Mouse (Mus musculus) kidney, embryonic 15.5 days (tissue): ENCODE data around the gene Slc4a8. TPM values are rescaled to one million over a fixed set of nuclear protein-coding genes. Genes with fewer than 3 reads are reported as not detected.
A peak's percentile ranks its signal among the peaks of the same experiment; 100 is the strongest.
"Not testable (repeated sequence)": the region's sequence is repeated elsewhere in the genome, so short reads cannot be mapped to it uniquely, and the experiment has no call there.

ENCODE experiments used
- ATAC-seq: fragments of 200-750 bp; cut with Nextera tagmentation; replicated peaks from 2 replicates; pipeline ENCODE4 v1.8.0; 2017; ENCODE audit warnings: moderate TSS enrichment; ENCODE audit not compliant: low FRiP score
- H3K27ac ChIP-seq: fragments of 300-500 bp; sonication (generic); 2 replicates; pipeline ENCODE4 v1.5.1; 2015; ENCODE audit warnings: mild to moderate bottlenecking, inconsistent platforms
- H3K27me3 ChIP-seq: fragments of 300-500 bp; sonication (generic); 2 replicates; pipeline ENCODE4 v1.6.1; 2015; ENCODE audit warnings: inconsistent platforms
- H3K36me3 ChIP-seq: fragments of 300-500 bp; sonication (generic); 2 replicates; pipeline ENCODE4 v1.6.1; 2015; ENCODE audit warnings: inconsistent platforms
- H3K4me1 ChIP-seq: fragments of 300-500 bp; sonication (generic); 2 replicates; pipeline ENCODE4 v1.6.1; 2015; ENCODE audit warnings: inconsistent platforms
- H3K4me2 ChIP-seq: fragments of 300-500 bp; sonication (generic); 2 replicates; pipeline ENCODE4 v1.6.1; 2015; ENCODE audit warnings: moderate library complexity, mild to moderate bottlenecking, inconsistent platforms
- H3K4me3 ChIP-seq: fragments of 300-500 bp; sonication (generic); replicated peaks from 2 replicates; pipeline ENCODE4 v1.5.1; 2015; ENCODE audit warnings: mild to moderate bottlenecking, inconsistent platforms
- H3K9ac ChIP-seq: fragments of 300-500 bp; sonication (generic); 2 replicates; pipeline ENCODE4 v1.6.1; 2015; ENCODE audit warnings: mild to moderate bottlenecking, inconsistent platforms
- H3K9me3 ChIP-seq: fragments of 300-500 bp; sonication (generic); replicated peaks from 2 replicates; pipeline ENCODE4 v1.6.1; 2016; ENCODE audit warnings: inconsistent platforms
- WGBS: fragments of 180-500 bp; shearing (Covaris S2); methylation state at CpG from one replicate; pipeline ENCODE4 v1.1.7; 2015; ENCODE audit warnings: mixed read lengths; 5-methylcytosine and 5-hydroxymethylcytosine counted together
- polyA plus RNA-seq: library from polyadenylated mRNA; unstranded; fragments of >200 nt; fragmentation: Nextera tagmentation; extraction: Ambion mirVana; gene quantifications from 2 replicates; pipeline ENCODE4 v1.2.1, GENCODE M21; 2015

The Slc4a8 gene
- polyA plus RNA-seq, 1 experiment from 2014 or later: 9.9 TPM

GRCm38 (mm10) chr15:100761036-100761418 lies 520 bp upstream of the Slc4a8 start:
- H3K4me1 ChIP-seq: peaks cover 32% of the 10 kb centered on the region
- 0 out of 2 replicates have a peak, but pooled peaks cover 13% of the 10 kb centered on the region for H3K27me3 ChIP-seq
- H3K9ac ChIP-seq: no peak overlapping the region
- H3K27ac ChIP-seq: peak overlapping the region; percentile 89
- H3K9me3 ChIP-seq: no peaks in the 10 kb centered on the region
- H3K4me2 ChIP-seq: peak overlapping the region; percentile 86
- WGBS: 12% methylated on average over 9 of the region's 9 CpGs
- peak overlapping the region; percentile 63 for H3K4me3 ChIP-seq
- 0 out of 2 replicates have a peak, but pooled peaks have one; percentile 5 for ATAC-seq
- H3K36me3 ChIP-seq: no peaks in the 10 kb centered on the region

GRCm38 (mm10) chr15:100762649-100763048 lies 1.1 kb downstream of the Slc4a8 start:
- Histone ChIP-seq H3K27me3 (0 out of 2 replicates have a peak, but pooled peaks cover 10% of the 10 kb centered on the region), H3K4me2 (peak overlapping the region; percentile 86), H3K9me3 (no peaks in the 10 kb centered on the region), H3K4me1 (peaks cover 26% of the 10 kb centered on the region), H3K36me3 (no peaks in the 10 kb centered on the region), H3K27ac (peak overlapping the region; percentile 89), H3K4me3 (peak overlapping the region; percentile 63), H3K9ac (0 out of 2 replicates have a peak overlapping the region, but pooled peaks have one; percentile 46)
- ATAC-seq: no peak
- 26% methylated on average over 8 of the region's 8 CpGs for WGBS

- Histone ChIP-seq H3K36me3 (no peaks in the 10 kb centered on the region), H3K9me3 (no peaks in the 10 kb centered on the region), H3K4me2 (no peak overlapping the region), H3K4me1 (peaks cover 25% of the 10 kb centered on the region), H3K4me3 (no peak overlapping the region), H3K27ac (no peak overlapping the region), H3K27me3 (0 out of 2 replicates have a peak, but pooled peaks cover 10% of the 10 kb centered on the region), H3K9ac (no peak overlapping the region)
- WGBS: 83% methylated on average over 16 of the region's 16 CpGs
- ATAC-seq: no peak
These were observed 2.8 kb downstream of the Slc4a8 start for GRCm38 (mm10) chr15:100764163-100764951.

- Histone ChIP-seq H3K27me3 (0 out of 2 replicates have a peak, but pooled peaks cover 10% of the 10 kb centered on the region), H3K27ac (no peak overlapping the region), H3K4me3 (no peak overlapping the region), H3K4me2 (no peak overlapping the region), H3K4me1 (peaks cover 14% of the 10 kb centered on the region), H3K36me3 (no peaks in the 10 kb centered on the region), H3K9me3 (no peaks in the 10 kb centered on the region), H3K9ac (no peak overlapping the region)
- ATAC-seq: no peak
- 70% methylated on average over 9 of the region's 9 CpGs for WGBS
These were observed 5.3 kb downstream of the Slc4a8 start for GRCm38 (mm10) chr15:100766826-100767225.

GRCm38 (mm10) chr15:100767851-100768250 lies 6.3 kb downstream of the Slc4a8 start:
- H3K4me2 ChIP-seq: no peak overlapping the region
- 87% methylated on average over 13 of the region's 13 CpGs for WGBS
- H3K9ac ChIP-seq: no peak overlapping the region
- no peak overlapping the region for H3K27ac ChIP-seq
- no peak overlapping the region for H3K4me3 ChIP-seq
- 0 out of 2 replicates have a peak, but pooled peaks cover 5% of the 10 kb centered on the region for H3K27me3 ChIP-seq
- no peaks in the 10 kb centered on the region for H3K36me3 ChIP-seq
- ATAC-seq: no peak
- H3K4me1 ChIP-seq: peaks cover 4% of the 10 kb centered on the region; the same call in 1 of the 2 replicates
- H3K9me3 ChIP-seq: no peaks in the 10 kb centered on the region

GRCm38 (mm10) chr15:100769023-100769422 lies 7.5 kb downstream of the Slc4a8 start:
- H3K27me3 ChIP-seq, H3K9me3 ChIP-seq, H3K27ac ChIP-seq, ATAC-seq, H3K36me3 ChIP-seq, H3K4me1 ChIP-seq, H3K4me3 ChIP-seq, H3K9ac ChIP-seq, H3K4me2 ChIP-seq: not testable (repeated sequence)
- 88% methylated on average over 4 of the region's 4 CpGs for WGBS

GRCm38 (mm10) chr15:100770338-100770737 lies 8.8 kb downstream of the Slc4a8 start:
- no peak overlapping the region for H3K9ac ChIP-seq
- no peak for ATAC-seq
- H3K27me3 ChIP-seq: no peaks in the 10 kb centered on the region
- H3K36me3 ChIP-seq: no peaks in the 10 kb centered on the region
- H3K4me3 ChIP-seq: no peak overlapping the region
- 97% methylated on average over 5 of the region's 5 CpGs for WGBS
- no peaks in the 10 kb centered on the region for H3K9me3 ChIP-seq
- peaks cover 6% of the 10 kb centered on the region for H3K4me1 ChIP-seq
- H3K27ac ChIP-seq: no peak overlapping the region
- H3K4me2 ChIP-seq: no peak overlapping the region

GRCm38 (mm10) chr15:100772685-100773084 lies 11.1 kb downstream of the Slc4a8 start:
- WGBS: 88% methylated on average over 4 of the region's 4 CpGs
- no peak overlapping the region for H3K4me3 ChIP-seq
- no peak overlapping the region for H3K4me2 ChIP-seq
- H3K27me3 ChIP-seq: no peaks in the 10 kb centered on the region
- H3K27ac ChIP-seq: no peak overlapping the region
- no peak overlapping the region for H3K9ac ChIP-seq
- peaks cover 24% of the 10 kb centered on the region for H3K4me1 ChIP-seq
- no peaks in the 10 kb centered on the region for H3K36me3 ChIP-seq
- ATAC-seq: no peak
- no peaks in the 10 kb centered on the region for H3K9me3 ChIP-seq

GRCm38 (mm10) chr15:100773859-100774258 lies 12.3 kb downstream of the Slc4a8 start:
- not testable (repeated sequence) for ATAC-seq, H3K4me2 ChIP-seq, H3K36me3 ChIP-seq, H3K27me3 ChIP-seq, H3K9me3 ChIP-seq, H3K27ac ChIP-seq, H3K4me3 ChIP-seq, H3K9ac ChIP-seq
- peaks cover 25% of the 10 kb centered on the region for H3K4me1 ChIP-seq
- WGBS: 95% methylated on average over 6 of the region's 6 CpGs

GRCm38 (mm10) chr15:100775189-100776166 lies 13.9 kb downstream of the Slc4a8 start:
- Histone ChIP-seq H3K4me3 (no peak overlapping the region), H3K36me3 (no peaks in the 10 kb centered on the region), H3K27ac (no peak overlapping the region), H3K27me3 (no peaks in the 10 kb centered on the region), H3K4me2 (no peak overlapping the region), H3K4me1 (peaks cover 33% of the 10 kb centered on the region), H3K9ac (no peak overlapping the region), H3K9me3 (no peaks in the 10 kb centered on the region)
- ATAC-seq: no peak
- 45% methylated on average over 19 of the region's 19 CpGs for WGBS

- no peak for ATAC-seq
- Histone ChIP-seq H3K9me3 (no peaks in the 10 kb centered on the region), H3K36me3 (no peaks in the 10 kb centered on the region), H3K4me1 (peaks cover 37% of the 10 kb centered on the region), H3K9ac (no peak overlapping the region), H3K4me2 (no peak overlapping the region), H3K4me3 (no peak overlapping the region), H3K27me3 (no peaks in the 10 kb centered on the region), H3K27ac (no peak overlapping the region)
- 87% methylated on average over 3 of the region's 3 CpGs for WGBS
These were observed 14.9 kb downstream of the Slc4a8 start for GRCm38 (mm10) chr15:100776424-100776823.
